Mouse (Mus musculus) kidney, postnatal 0 days (tissue): ENCODE measurements at regions not wholly inside any gene's neighbourhood (a gene's known extent, or its start where the extent isn't known, plus 50 kb on each side); places are given as distances from the start of the nearest gene placed in this dataset.

Experiments used
- ATAC-seq: fragments of 200-750 bp; cut with Nextera tagmentation; replicated peaks from 2 replicates; pipeline ENCODE4 v1.8.0; 2017; ENCODE audit warnings: low read depth, moderate number of reproducible peaks, moderate TSS enrichment, moderate library complexity; ENCODE audit not compliant: low FRiP score
- DNase-seq: peaks from one replicate; pipeline ENCODE4 v3.0.0-alpha.2; 2016; ENCODE audit warnings: low spot score
- H3K27ac ChIP-seq: fragments of 300-500 bp; sonication (generic); 2 replicates; pipeline ENCODE4 v1.5.1; 2014; ENCODE audit warnings: mild to moderate bottlenecking
- H3K27me3 ChIP-seq: fragments of 300-500 bp; sonication (generic); 2 replicates; pipeline ENCODE4 v1.6.1; 2014; ENCODE audit warnings: low read length, mixed read lengths; ENCODE audit not compliant: insufficient read depth
- H3K36me3 ChIP-seq: fragments of 300-500 bp; sonication (generic); 2 replicates; pipeline ENCODE4 v1.6.1; 2014; ENCODE audit warnings: low read length, mixed read lengths; ENCODE audit not compliant: insufficient read depth
- H3K4me1 ChIP-seq: fragments of 300-500 bp; sonication (generic); replicated peaks from 2 replicates; pipeline ENCODE4 v1.6.1; 2014; ENCODE audit warnings: antibody characterized with exemption, low read length, mixed read lengths; ENCODE audit not compliant: insufficient read depth
- H3K4me2 ChIP-seq: fragments of 300-500 bp; sonication (generic); 2 replicates; pipeline ENCODE4 v1.6.1; 2014; ENCODE audit warnings: mild to moderate bottlenecking, low read length, moderate library complexity, mixed read lengths
- H3K4me3 ChIP-seq: fragments of 300-500 bp; sonication (generic); replicated peaks from 2 replicates; pipeline ENCODE4 v1.5.1; 2014; ENCODE audit warnings: low read depth, low read length
- H3K9ac ChIP-seq: fragments of 300-500 bp; sonication (generic); 2 replicates; pipeline ENCODE4 v1.6.1; 2014; ENCODE audit warnings: low read depth, low read length
- H3K9me3 ChIP-seq: fragments of 300-500 bp; sonication (generic); replicated peaks from 2 replicates; pipeline ENCODE4 v1.6.1; 2016; ENCODE audit warnings: low read length, inconsistent platforms, mixed read lengths
- CTCF ChIP-seq: IDR thresholded peaks from 2 replicates; pipeline ENCODE4 v1.5.1; 2016; ENCODE audit warnings: antibody characterized with exemption, low read depth, mild to moderate bottlenecking, moderate library complexity
- WGBS: fragments of 180-500 bp; shearing (Covaris S2); extraction: QIAGEN DNeasy Blood & Tissue Kit; methylation state at CpG from one replicate; pipeline ENCODE4 v1.1.7; 2014; 5-methylcytosine and 5-hydroxymethylcytosine counted together

DNA sequence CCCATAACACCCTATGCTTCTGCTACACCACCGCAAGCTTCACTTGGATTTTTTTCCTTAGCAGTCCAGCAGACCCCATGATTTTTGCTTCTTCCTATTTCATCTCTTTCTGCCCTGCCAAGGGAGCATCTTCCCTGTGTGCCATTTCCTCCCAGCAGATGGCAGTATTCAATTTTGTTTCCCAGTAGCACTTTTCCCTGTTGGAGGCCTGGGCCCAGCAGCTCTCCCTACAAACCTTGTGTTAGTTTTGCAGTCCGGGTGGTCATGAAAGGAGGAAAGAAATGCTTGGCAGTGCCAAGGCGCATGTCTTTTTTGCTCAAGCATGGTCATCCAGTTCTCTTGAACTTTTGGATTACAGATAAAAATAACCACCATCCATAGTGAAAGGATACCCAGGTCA, 170.9 kb upstream of the Bmp2 start:
- Histone ChIP-seq H3K4me2 (no peak overlapping the region), H3K4me1 (no peaks in the 10 kb centered on the region), H3K27me3 (no peaks in the 10 kb centered on the region), H3K27ac (no peak overlapping the region), H3K36me3 (no peaks in the 10 kb centered on the region), H3K9ac (no peak overlapping the region), H3K4me3 (no peak overlapping the region), H3K9me3 (no peaks in the 10 kb centered on the region)
- WGBS = 59% methylated on average over 3 of the region's 3 CpGs
- peak; percentile 70 for TF ChIP-seq CTCF
- peak; percentile 32 for DNase-seq
- no peak for ATAC-seq

- no peak overlapping the region for H3K9ac ChIP-seq
- no peaks in the 10 kb centered on the region for H3K27me3 ChIP-seq
- DNase-seq (no peak), ATAC-seq (no peak)
- 88% methylated on average over 3 of the region's 3 CpGs for WGBS
- H3K4me2 ChIP-seq = no peak overlapping the region
- no peaks in the 10 kb centered on the region for H3K4me1 ChIP-seq
- H3K9me3 ChIP-seq = no peaks in the 10 kb centered on the region
- no peak overlapping the region for H3K4me3 ChIP-seq
- no peak for TF ChIP-seq CTCF
- no peak overlapping the region for H3K27ac ChIP-seq
- H3K36me3 ChIP-seq = no peaks in the 10 kb centered on the region
Observed at GRCm38 (mm10) chr2:133383135-133383920, 168.6 kb upstream of the Bmp2 start.

DNA sequence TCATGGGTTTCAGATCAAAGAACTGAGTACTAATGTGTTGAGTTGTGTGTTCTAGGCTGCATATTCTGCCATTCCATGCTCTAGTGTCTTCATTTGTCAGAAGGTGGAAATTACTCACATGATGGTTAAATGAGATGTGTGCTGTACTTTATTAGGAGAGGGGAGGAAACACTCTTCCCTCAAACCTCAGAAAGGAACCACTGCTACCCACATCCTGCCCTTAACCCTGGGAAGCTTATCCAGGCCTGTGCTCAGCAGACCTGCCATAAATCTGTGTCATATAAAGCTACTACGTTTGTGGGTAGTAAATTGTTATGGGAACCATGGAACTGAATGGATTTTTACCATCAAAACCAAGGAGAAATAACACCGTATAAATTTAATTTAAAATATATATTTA, 166.7 kb upstream of the Bmp2 start:
- Histone ChIP-seq H3K27ac (no peak overlapping the region), H3K9ac (no peak overlapping the region), H3K4me1 (no peaks in the 10 kb centered on the region), H3K9me3 (no peaks in the 10 kb centered on the region), H3K4me2 (no peak overlapping the region), H3K4me3 (no peak overlapping the region), H3K27me3 (no peaks in the 10 kb centered on the region), H3K36me3 (no peaks in the 10 kb centered on the region)
- no peak for TF ChIP-seq CTCF
- ATAC-seq = no peak
- WGBS = 54% methylated on average over 2 of the region's 2 CpGs
- DNase-seq = no peak

GRCm38 (mm10) chr2:133387349-133387748, 164.6 kb upstream of the Bmp2 start:
- DNase-seq (no peak), ATAC-seq (no peak)
- H3K4me2 ChIP-seq = no peak overlapping the region
- no peak for TF ChIP-seq CTCF
- H3K27me3 ChIP-seq = no peaks in the 10 kb centered on the region
- H3K9ac ChIP-seq = no peak overlapping the region
- H3K4me1 ChIP-seq = no peaks in the 10 kb centered on the region
- no peaks in the 10 kb centered on the region for H3K9me3 ChIP-seq
- 89% methylated on average over 3 of the region's 3 CpGs for WGBS
- no peak overlapping the region for H3K27ac ChIP-seq
- H3K36me3 ChIP-seq = no peaks in the 10 kb centered on the region
- H3K4me3 ChIP-seq = no peak overlapping the region

GRCm38 (mm10) chr2:133392298-133392697, 159.7 kb upstream of the Bmp2 start:
- 86% methylated on average over 9 of the region's 9 CpGs for WGBS
- no peak for TF ChIP-seq CTCF
- Histone ChIP-seq H3K4me3 (no peak overlapping the region), H3K36me3 (no peaks in the 10 kb centered on the region), H3K27me3 (no peaks in the 10 kb centered on the region), H3K9me3 (no peaks in the 10 kb centered on the region), H3K4me1 (no peaks in the 10 kb centered on the region), H3K9ac (no peak overlapping the region), H3K4me2 (no peak overlapping the region), H3K27ac (no peak overlapping the region)
- DNase-seq (no peak), ATAC-seq (no peak)

GRCm38 (mm10) chr2:133397566-133397965, 154.4 kb upstream of the Bmp2 start:
- 15% methylated on average over 2 of the region's 2 CpGs for WGBS
- Histone ChIP-seq H3K27me3 (no peaks in the 10 kb centered on the region), H3K36me3 (no peaks in the 10 kb centered on the region), H3K9ac (no peak overlapping the region), H3K4me3 (no peak overlapping the region), H3K9me3 (no peaks in the 10 kb centered on the region), H3K4me2 (no peak overlapping the region), H3K27ac (no peak overlapping the region), H3K4me1 (no peaks in the 10 kb centered on the region)
- peak; percentile 20 for DNase-seq
- TF ChIP-seq CTCF = no peak
- ATAC-seq = no peak
